Mouse (Mus musculus): ENCODE measurements around the gene Ccdc6.
A peak's percentile ranks its signal among the peaks of the same experiment; 100 is the strongest.

Ccdc6 gene

DNA sequence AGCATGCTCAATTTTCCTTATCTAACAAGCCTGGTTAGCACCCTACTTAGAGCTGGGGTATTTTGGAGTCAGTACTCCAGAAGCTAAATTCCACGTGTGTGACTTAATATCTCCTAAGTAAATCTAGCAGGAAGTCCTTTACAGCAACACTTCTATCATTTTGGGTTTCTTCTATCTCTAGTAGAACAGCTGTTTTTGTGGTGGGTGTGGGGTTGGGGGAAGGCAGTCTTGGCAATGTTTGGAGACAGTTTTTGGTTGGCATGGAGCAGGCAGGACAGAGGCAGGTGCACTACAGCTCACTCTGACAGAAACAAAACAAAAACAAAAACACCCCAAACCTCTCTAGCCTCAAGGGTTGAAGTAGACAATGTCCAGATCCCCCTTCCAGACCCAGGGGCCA lies 3.1 kb upstream of the Ccdc6 start:
- DNase-seq (ENCODE audit: low spot score in 2 of 2), result no peak

DNA sequence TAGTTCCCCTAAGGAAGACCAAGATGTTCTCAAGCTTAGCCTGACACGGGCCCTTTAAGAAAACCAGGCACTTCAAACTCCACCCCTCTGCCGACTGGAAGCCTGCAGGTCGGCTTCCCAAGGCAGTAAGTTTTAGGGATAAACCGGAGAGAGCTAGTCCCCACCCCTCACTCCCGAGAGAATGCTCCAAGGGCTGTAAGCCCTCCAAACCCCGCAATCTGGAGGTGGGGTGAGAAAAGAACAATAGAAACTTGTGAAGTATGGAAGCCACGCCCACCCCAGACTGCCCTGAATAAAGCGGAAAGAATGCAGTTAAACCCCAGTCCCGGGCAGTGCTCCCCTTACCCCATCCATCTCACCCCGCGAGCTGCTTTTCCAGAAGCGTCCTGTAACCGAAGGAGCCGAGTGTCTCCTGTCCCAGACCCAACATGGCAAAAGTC lies 1.9 kb upstream of the Ccdc6 start:
- peak in 1 of 2 experiments; percentile 11 for DNase-seq (ENCODE audit: low spot score in 2 of 2)

DNA sequence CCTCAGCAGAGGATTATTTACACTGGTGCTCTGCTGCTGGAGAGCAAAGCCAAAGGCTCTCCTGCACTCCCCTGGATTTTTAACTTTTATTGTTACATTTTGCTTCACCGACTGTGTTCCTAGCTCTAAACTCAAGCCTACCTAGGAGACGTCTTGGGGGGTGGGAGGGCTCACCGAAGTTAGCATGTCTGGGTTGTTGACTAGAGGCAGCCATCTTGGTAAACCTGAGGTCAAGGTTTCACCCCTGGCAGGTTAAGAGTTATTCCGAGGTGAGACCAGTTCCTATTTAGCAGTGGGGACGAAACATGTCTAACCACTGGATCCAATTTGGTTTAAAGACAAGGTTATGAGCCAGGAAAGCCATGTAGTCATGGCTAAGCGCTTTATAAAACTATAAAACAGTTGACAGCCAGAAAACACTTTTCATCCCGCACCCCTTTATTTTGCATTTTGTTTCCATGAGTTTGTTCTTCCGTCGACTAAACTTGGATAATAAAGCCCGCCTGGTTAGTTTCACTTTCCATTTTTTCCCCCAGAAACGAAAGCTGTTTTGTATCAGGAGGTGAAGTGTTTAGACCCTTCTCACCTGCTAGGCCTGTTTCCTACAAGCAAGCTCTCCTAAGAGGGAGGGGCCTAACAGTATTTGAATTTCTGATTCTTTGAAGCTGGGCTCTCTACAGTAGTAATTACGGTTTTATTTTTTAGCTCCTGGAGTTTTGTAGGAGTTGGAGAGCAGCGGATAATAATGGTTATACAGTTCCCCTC lies 1.2 kb upstream of the Ccdc6 start:
- no peak for DNase-seq (ENCODE audit: low spot score in 2 of 2)

DNA sequence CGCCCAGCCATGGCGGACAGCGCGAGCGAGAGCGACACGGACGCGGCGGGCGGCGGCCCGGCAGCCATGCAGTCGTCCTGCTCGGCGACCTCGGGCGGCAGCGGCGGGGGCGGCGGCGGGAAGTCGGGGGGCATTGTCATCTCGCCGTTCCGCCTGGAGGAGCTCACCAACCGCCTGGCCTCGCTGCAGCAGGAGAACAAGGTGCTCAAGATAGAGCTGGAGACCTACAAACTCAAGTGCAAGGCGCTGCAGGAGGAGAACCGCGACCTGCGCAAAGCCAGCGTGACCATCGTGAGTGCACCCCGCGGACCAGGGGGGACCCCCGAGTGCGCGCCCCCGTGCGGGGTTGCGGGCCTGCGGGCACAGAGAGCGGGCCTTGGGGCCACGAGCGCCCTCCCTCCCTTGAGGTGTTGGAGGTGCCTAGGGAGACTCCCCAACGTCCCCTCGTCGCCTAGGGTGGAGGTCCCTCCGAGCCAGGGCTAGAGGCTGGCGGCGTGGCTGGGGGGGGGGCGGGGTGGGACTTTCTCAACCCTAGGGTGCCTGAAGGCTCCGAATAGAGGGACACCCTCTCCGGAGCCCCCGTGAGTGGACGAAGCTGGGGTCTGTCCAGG lies 475 bp downstream of the Ccdc6 start:
- DNase-seq (ENCODE audit: low spot score in 2 of 2), result peak in 1 of 2 experiments; percentile 37

DNA sequence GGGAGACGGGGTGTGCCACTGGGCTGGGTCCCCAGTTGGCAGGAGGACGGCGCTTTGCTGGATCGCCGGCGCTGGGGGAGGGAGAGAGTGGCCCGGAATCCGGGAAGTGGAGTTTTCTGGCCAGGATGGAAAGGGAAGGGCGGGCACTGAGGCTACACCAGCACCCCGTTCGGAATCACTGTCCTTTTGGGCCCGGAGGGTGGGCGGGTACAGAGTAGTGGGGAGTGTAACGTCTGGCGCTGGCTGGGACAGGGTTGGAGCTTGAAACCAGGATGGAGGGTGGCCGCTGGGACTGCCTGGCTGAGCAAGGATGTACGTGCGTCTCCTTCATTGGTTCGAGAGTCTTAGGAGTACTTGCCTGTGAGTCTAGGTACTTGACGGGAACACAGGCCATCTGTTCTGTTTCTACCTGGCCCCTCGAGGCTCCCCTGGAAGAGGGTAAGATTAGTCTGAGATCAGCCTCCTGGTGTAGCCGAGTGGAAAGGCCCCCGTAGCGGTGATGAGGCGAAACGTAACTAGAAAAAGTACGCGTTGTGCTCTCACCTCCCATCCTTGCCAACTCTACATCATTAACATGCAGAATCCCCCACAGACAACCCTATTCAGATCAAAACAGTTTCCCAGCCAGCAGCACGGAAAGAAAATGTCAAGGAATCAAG lies 1.1 kb downstream of the Ccdc6 start:
- peak; percentile 43 to 58 for DNase-seq (ENCODE audit: low spot score in 2 of 2)

DNA sequence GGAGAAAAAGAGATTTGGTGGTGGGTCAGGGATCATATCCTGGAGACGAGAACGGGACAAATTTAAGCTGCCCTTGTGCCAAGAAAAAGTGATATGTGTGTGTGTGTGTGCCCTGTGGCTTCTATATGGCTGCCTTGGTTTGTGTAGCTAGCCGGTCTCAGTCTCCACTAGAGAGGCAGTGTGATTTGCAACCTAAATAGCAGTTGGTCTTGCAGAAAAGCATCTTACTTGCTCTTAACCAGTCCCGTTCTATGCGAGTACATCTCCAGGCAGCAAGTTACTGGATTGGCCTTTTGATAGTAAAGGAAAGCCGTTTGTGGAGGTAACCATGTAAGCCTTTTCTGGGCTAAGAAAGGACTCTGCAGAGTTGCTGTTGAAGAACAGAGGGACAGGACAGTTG lies 1.7 kb downstream of the Ccdc6 start:
- DNase-seq (ENCODE audit: low spot score in 2 of 2), result no peak

DNA sequence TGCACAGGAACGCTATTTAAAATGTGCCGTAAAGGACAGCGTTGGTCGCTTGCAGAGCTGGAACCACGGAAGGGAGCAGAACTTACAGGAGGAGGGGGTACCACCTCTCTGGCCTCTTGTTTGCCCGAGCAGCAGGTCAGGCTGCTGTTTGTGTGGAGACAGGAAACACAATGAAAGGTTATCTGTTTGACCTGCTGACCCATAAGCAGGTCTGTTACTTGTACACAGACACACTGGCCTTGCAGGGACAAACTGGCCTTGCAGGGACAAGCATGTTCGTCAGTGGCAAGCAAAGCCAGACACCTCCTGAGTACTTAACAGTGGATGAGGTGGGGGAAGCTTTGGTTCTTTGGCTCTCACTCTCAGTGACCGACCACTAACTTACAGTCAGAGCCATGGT lies 2.1 kb downstream of the Ccdc6 start:
- no peak for DNase-seq (ENCODE audit: low spot score in 2 of 2)

DNA sequence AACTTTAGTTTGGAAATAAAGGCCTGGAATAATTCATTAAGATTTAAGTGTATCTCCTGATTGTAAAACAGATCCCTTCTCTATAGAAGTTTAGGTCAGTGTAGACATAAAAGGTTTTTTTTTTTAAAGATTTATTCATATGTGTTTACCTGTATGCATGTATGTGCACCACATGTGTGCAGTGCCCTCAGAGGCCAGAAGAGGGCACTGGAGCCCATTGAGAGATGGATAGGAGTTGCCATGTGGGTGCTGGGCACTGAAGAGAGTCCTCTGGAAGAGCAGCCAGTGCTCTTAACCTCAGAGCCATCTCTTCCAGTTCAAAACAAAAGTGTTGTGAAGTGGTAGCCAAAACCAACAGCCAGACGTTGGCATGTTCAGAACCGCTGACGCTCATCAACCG lies 5.2 kb downstream of the Ccdc6 start:
- DNase-seq (ENCODE audit: low spot score in 2 of 2), result no peak

DNA sequence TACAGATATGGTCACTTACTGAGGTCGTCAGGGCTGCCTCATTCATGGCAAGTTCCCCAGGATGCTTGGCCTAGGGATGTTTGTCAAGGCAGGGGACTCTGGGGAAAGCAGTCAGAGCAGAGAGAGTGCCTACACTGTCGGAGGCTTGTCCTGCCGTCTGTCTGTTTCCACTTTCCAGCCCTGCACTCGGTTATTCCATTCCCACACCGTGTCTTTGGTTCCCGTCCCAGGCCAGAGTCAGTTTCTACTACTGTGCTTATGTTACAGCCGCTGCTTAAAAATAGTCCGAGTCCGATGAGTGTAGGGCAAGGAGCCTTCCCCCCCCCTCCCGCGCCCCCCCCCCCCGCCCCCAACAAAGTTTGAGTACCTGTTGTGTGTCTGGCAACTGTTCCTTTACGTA lies 11.1 kb downstream of the Ccdc6 start:
- no peak for DNase-seq (ENCODE audit: low spot score in 2 of 2)

DNA sequence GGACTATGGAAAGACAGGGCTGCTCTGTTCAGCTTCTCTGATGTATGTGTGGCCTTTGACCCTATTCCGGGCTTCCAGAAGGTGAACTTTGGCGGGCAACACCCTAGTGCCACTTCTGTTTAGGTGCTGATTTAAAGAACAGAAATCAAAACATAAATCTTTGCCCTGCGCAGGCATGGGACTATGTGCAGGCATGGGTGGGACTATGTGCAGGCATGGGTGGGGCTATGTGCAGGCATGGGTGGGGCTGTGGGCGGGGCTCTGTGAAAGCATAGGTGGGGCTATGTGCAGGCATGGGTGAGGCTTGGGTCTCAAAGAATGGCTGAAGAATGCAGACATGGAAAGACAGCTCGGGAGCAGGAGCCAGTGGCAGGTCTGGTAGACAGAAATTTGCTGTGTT lies 13.1 kb downstream of the Ccdc6 start:
- no peak for DNase-seq (ENCODE audit: low spot score in 2 of 2)

DNA sequence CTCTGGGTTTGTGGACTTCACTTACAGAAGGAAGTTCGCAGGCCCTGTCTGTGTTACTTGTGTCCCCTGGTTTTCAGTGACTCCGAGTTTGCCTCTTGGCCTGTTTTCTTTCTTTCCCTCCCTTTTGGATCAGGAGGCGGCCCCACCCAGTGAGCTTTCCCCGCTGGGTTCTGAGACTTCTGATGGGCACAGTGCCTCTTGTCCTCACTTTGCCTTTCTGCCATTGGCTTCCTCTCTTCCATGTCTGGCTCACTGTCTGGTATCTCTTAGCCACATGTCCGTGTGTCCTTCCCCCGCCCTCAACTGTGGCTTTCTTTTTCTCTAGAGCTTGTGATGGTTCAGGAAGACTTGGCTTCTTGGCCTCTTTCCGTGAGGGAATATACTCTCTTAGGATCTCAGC lies 13.9 kb downstream of the Ccdc6 start:
- no peak for DNase-seq (ENCODE audit: low spot score in 2 of 2)

DNA sequence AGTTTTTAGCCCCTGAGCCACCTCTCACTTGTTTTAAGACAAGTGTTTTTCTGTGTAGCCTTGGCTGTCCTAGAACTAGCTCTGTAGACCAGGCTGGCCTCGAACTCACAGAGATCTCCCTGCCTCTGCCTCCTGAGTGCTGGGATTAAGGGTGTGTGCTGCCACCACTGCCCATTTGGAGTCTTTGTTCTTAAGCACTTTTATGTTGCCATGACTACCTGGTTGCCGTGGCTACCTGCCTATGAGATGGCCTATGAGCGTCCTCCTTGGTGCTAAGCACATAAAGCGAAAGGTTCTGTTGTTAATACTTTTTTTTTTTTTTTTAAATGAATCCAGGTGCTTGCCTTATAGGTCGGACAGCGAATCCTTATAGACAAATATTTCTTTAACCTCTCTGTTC lies 14.7 kb downstream of the Ccdc6 start:
- DNase-seq (ENCODE audit: low spot score in 2 of 2), result no peak

DNA sequence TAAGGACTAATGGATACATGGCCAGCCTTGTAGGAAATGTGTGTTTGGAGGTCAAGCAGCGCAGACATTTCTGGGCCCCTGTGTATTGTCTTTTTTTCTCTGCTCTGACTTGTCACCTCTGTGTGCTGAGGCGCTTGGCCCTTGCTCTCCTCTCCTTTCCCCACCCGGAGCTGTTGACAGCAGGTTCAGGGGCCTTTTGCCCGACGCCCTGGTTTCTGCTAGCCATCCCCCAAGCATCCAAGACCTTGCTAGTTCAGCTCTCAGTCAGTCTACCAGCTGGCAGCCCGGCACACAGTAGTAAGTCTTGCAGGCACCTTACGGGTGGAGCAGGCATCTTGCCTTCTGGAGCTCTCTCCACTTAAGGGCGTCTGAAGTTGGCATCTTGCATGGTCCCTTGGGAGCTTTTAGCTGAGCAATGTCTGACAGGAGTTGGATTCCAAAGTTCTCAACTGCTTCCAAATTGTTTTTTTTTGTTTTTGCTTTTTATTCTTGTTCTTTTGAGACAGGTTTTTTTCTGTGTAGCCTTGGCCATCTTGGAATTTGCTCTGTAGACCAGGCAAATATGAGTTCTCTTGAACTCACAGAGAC lies 17.2 kb downstream of the Ccdc6 start:
- no peak for DNase-seq (ENCODE audit: low spot score in 2 of 2)

DNA sequence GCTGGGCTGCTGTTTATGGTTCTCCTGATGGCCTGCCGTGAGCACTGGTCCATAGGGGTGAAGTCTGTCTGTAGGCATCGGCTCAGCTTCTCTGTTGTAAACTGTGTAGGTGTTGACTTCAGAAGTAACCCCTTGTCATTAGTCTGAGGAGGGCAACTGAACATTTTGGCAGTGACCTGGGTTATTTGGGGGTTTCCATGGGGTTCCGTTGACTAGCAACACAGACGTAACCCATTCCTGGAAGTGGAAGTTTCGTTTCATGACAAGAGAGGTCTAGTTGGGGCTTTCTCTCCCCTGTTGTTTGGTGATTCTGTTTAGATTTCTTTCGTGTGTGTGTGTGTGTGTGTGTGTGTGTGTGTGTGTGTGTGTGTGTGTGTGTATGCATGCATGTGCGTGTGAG lies 19.5 kb downstream of the Ccdc6 start:
- DNase-seq (ENCODE audit: low spot score in 2 of 2), result no peak

DNA sequence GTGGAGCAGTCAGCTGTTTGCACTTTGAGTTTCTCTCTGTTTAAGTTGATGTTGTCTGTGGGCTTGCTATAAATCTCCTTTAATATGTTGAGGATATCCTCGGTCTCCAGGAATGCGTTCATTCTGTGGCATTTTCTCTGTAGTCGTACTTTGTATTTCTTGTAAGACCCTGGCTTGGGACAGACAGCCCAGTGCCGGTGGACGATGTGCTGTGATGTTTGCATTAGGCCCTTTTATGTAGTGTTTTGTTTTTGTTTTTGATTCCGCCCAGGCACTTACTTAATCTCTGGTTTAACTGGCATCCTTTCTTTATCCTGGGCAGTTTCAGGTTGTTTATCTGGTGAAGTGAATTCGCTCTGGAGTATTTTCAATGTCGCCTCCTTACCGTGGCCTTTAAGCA lies 22.5 kb downstream of the Ccdc6 start:
- no peak for DNase-seq (ENCODE audit: low spot score in 2 of 2)

DNA sequence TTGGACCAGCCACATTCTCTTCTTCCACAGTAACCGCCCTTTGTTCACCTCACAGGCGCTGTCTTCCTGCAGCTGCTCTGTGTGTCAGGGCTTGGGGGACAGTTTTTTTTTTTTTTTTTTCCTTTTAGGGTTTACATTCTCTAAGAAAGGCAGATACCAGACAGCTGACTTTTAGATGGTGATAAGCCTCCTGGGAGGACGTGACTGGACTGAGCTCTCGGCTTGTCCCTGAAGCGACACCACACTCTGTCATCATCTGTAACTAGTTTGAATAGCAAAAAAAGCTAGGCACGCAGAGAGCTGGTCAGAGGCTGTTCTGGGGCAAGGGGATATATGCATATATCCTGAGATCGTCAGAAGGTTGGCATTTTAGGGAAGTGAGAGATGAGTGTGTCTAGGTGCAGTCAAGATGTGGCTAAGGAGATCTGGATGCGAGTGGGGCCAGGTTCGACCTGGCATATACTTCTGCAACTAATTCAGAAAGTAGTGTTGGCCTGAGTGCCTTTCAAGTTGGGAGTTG lies 23.0 kb downstream of the Ccdc6 start:
- DNase-seq (ENCODE audit: low spot score in 2 of 2), result no peak

DNA sequence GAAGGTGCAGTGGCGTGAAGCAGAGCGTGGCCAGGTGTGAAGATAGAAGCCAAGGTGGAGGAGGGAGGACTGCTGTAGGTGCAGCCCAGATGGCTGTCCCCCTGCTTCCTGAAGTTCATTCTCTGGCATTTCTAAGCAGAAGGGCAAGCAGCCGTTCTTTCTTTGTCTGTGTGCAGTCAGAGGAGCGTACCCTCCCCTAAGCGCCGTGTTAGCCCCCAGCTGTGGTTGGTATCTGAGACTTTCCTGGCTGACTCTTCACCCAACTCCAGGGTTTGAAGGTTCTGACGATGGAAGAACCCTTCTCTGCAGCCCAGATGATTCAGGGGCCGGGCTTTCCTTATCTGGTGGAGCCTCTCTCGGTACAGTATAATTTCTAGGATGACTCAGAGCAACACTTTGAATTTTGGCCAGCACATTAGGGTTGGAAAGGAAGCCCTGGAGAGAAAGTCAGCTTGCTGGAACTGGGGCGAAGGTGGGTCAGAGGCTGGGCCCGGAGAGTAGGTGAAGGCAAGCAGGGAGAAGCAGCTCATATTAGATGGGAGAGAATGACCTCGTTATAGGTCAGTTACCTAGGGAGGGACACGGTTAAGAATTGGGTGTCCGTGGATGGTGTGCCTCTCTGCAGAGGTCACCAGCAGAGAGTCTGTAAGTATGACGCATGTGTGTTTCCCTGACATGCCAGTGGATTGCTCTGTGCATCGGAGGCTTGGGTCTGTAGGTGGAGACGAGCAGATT lies 23.9 kb downstream of the Ccdc6 start:
- no peak for DNase-seq (ENCODE audit: low spot score in 2 of 2)

DNA sequence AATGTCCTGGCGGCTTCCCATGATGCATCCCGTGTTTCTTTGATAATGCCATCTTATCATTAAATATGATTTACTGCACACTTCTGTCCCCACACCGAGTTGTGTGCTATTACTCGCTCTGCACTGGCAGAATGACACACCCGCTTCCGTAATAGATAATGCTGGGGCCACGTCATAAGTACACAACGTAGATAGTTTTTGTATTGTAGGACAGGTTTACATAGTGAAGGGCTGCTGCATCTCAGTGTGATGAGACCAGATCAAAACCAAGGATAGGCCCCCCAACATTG lies 24.4 kb downstream of the Ccdc6 start:
- DNase-seq (ENCODE audit: low spot score in 2 of 2), result no peak

DNA sequence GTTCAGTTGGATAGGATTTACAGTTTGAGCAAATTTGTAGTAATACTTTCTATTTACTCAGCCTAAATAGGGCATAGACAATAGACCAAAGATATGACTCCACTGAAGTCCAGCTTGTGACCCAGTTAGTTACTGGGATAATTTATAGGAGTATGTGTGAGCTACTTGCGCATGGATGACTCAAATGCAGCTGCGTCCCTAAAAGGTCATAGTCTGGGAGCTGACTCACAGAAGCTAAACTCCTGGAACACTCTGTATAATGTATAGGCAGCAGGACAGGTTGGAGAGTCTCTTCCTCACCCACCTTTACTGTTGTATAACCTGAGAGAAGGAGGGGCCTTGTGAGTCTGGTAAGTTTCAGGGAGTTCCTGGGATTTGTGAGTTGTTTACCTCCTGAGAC lies 26.5 kb downstream of the Ccdc6 start:
- DNase-seq (ENCODE audit: low spot score in 2 of 2), result no peak

DNA sequence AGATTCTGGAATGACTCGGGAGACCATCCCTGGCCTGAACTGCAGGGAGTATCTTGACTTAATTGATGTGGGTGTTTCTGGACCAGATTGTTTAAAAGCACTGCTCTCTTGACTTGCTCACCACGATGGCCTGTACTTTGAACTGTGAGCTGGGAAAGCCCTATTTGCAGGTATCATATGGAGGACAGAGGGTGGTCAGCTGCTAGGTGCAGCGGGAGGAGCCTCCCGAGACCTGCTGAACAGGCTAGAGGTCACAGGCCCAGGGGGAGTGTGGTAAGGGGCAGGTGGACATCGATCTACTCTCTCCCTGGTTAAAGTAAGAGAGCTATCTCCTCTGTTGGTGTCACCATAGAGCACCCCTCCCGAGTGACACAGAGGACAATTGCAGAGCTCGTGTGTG lies 28.6 kb downstream of the Ccdc6 start:
- DNase-seq (ENCODE audit: low spot score in 2 of 2), result no peak

DNA sequence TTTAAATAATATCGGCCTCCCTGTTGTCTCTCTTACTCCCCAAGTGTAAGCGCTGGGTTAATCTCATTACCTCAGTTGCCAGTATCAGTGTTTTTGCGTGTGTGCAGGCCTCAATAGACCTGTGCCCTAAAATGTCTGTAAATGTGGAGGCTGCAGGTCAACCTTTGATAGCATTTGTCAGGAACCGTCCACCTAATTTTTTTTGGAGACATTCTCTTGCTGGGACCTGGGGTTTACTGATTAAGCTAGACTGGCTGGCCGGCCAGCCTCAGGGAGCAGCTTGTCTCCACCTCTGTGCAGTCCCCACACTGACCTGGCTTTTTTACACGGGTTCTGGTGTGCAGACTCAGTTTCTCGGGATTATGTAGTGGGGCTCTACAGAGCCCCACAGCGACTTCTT lies 30.4 kb downstream of the Ccdc6 start:
- no peak for DNase-seq (ENCODE audit: low spot score in 2 of 2)

DNA sequence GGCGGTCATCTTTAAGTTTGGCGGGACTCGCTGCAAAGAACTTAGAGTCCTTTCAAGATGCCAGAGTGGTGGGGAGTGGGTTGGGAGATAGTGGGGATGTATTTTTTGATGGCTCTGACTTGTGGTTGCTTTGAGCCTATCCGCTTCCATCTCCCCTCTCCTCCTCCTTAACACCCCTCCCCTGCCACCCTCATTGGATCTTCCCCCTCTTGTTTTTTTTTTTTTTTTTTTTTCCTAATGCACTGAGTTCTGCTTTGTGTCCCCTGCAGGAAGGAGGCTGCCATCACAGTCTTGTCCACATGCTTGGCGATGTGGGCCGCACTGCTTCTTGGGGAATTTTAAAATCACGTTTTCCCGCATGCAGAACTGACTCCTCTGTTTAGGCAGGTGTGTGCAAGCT lies 31.5 kb downstream of the Ccdc6 start:
- no peak for DNase-seq (ENCODE audit: low spot score in 2 of 2)
